Mouse (Mus musculus): ENCODE measurements around the gene Nmi. TPM values are rescaled to one million over a fixed set of nuclear protein-coding genes. Genes with fewer than 3 reads are reported as not detected.

Gene Nmi
- polyA plus RNA-seq, 1 experiment from 2014 or later: 16.4 TPM

DNA sequence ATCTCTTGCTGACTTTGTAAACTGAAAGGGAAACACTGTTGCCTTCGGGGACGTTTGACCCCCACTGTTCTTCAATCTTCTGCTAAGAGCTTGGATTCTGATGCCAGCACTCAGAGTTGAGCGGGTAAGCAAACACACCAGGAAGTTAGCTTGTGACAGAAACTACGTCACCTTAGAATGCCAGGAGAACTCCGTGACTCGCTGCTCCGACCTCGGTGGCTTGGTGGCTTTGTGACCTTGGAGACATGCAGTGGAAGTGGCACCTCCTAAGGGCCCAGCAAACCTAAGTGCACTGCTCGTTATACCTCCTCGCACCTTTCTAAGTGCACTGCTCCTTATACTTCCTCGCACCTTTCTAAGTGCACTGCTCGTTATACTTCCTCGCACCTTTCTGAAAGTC, 9.0 kb upstream of the Nmi start:
- Histone ChIP-seq H3K9me3 (replicated peaks) (0 out of 2 replicates have a peak, but pooled peaks cover 3% of the 10 kb centered on the region), H3K36me3 (no peaks in the 10 kb centered on the region), H3K4me1 (peaks cover 11% of the 10 kb centered on the region), H3K27me3 (no peaks in the 10 kb centered on the region), H3K9ac (no peak overlapping the region), H3K27ac (peak overlapping the region; percentile 64), H3K4me3 (replicated peaks) (no peak overlapping the region), H3K4me2 (peak overlapping the region; percentile 38)
- 47% methylated on average over 13 of the region's 13 CpGs for WGBS
- ATAC-seq (replicated peaks; ENCODE audit: low FRiP score): no peak; the same call in 1 of the 2 replicates

DNA sequence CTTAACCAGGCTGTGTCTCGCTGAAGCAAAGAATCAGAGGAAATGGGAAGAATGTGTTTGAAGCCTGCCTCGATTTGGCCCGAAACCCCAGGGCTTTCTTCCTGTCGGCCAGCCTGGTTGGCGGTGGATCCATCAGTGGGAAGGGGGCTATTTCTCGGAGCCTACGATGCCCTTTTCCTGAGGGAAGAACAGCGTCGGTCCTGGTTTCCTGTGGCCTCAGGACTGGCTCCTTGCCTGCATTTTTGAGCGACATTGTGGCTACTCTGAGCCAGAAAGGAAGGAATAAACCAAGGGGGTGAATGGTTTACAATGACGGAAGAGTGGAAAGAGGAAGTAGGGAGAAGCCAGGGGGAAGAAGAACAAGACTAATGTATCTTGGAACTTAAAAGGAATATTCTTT, 8.3 kb upstream of the Nmi start:
- 0 out of 2 replicates have a peak, but pooled peaks cover 3% of the 10 kb centered on the region for H3K9me3 ChIP-seq (replicated peaks)
- no peaks in the 10 kb centered on the region for H3K36me3 ChIP-seq
- H3K27me3 ChIP-seq: no peaks in the 10 kb centered on the region
- peak overlapping the region; percentile 64 for H3K27ac ChIP-seq
- peaks cover 11% of the 10 kb centered on the region for H3K4me1 ChIP-seq
- WGBS: 44% methylated on average over 11 of the region's 11 CpGs
- ATAC-seq (replicated peaks; ENCODE audit: low FRiP score): 0 out of 2 replicates have a peak, but pooled peaks have one; percentile 43
- H3K4me3 ChIP-seq (replicated peaks): no peak overlapping the region
- no peak overlapping the region for H3K9ac ChIP-seq
- H3K4me2 ChIP-seq: peak overlapping the region; percentile 38

DNA sequence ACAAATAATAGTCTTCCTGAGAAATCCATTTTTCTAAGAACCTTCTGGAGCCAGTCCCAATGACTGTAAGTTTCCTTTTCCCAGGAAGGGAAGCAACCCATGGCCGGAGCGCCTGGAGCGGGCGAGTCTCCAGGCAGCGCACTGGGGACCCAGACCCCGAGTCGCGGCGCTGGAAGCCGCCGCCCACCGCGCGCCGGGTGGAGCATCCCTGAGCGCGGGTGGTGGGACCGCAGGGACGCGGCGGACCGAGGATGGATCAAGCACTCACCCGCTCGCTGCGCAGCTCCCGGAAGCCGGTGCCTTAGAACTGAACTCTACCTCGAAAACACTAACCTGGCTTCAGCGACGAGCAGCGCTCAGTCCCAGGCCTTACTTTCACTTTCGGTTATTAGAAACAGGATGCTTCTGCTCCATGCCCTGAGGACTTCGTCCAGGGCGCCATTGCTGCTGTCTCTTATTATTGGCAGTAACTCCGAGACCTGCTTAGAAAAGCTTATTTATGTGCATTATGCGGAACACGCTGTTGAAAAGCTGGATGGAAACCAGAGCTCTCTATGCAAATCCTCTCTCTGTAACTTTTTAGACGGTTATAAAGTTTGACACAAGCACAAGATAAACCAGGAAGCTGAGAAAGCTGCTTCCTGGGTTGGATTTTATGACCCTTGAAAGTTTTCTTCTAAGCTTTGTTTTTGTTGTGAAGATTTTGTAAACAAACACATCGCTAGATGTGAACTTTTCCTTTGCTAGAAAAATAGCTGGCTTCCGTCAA, 469 bp downstream of the Nmi start:
- ATAC-seq (replicated peaks; ENCODE audit: low FRiP score): peak; percentile 91
- Histone ChIP-seq H3K36me3 (no peaks in the 10 kb centered on the region), H3K4me3 (replicated peaks) (peak overlapping the region; percentile 75), H3K27me3 (no peaks in the 10 kb centered on the region), H3K4me1 (peaks cover 9% of the 10 kb centered on the region), H3K27ac (peak overlapping the region; percentile 90), H3K4me2 (peak overlapping the region; percentile 70), H3K9ac (peak overlapping the region; percentile 67), H3K9me3 (replicated peaks) (0 out of 2 replicates have a peak, but pooled peaks cover under 1% of the 10 kb centered on the region)
- WGBS: 1% methylated on average over 40 of the region's 40 CpGs

DNA sequence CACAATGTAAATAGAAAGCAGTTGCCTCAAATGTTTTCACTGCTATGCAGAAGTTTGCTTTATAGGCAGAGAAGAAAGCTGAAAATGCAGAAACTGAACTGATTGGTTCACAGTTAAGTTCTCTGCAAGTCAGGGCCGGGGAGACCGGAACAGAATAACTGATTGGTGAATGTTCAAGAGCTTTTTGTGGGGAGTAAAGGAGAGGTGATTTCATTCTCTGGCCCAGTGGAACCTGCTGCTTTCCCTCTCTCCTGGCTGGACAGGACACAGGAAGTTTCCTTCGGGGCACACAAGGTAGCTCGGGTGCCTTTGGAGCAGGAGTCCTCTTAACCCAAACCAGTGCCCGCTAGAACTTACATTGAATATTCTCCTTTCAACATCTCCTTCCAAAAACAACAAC, 1.2 kb downstream of the Nmi start:
- peak; percentile 62 for ATAC-seq (replicated peaks; ENCODE audit: low FRiP score)
- peak overlapping the region; percentile 70 for H3K4me2 ChIP-seq
- H3K27ac ChIP-seq: peak overlapping the region; percentile 90
- H3K4me3 ChIP-seq (replicated peaks): peak overlapping the region; percentile 75
- H3K9me3 ChIP-seq (replicated peaks): no peaks in the 10 kb centered on the region
- H3K4me1 ChIP-seq: peaks cover 9% of the 10 kb centered on the region
- H3K9ac ChIP-seq: no peak overlapping the region
- WGBS: 57% methylated on average over 5 of the region's 5 CpGs
- H3K36me3 ChIP-seq: no peaks in the 10 kb centered on the region
- no peaks in the 10 kb centered on the region for H3K27me3 ChIP-seq

DNA sequence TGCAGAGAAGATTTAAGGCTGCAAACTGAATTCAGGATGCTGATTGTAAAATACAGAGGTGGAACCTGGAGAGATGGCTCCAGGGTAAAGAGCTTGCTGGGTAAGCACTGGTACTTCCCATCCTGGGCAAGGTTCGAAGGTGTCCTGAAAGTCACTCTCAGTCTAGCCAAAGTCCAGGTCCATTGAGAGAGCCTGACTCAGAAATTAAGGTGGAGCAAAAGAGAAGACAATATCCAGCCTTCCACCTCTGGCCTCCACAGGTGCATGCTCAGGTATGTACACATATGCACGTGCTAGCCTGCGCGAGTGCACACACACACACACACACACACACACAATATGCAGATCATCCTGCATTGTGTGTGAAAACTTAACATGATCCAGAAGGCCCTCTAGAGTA, 2.4 kb downstream of the Nmi start:
- Histone ChIP-seq H3K4me3 (replicated peaks) (no peak overlapping the region), H3K36me3 (no peaks in the 10 kb centered on the region), H3K4me2 (no peak overlapping the region), H3K4me1 (peaks cover 9% of the 10 kb centered on the region), H3K27me3 (no peaks in the 10 kb centered on the region), H3K9ac (no peak overlapping the region), H3K27ac (no peak overlapping the region), H3K9me3 (replicated peaks) (no peaks in the 10 kb centered on the region)
- no peak for ATAC-seq (replicated peaks; ENCODE audit: low FRiP score)
- WGBS: 93% methylated on average over 4 of the region's 4 CpGs

DNA sequence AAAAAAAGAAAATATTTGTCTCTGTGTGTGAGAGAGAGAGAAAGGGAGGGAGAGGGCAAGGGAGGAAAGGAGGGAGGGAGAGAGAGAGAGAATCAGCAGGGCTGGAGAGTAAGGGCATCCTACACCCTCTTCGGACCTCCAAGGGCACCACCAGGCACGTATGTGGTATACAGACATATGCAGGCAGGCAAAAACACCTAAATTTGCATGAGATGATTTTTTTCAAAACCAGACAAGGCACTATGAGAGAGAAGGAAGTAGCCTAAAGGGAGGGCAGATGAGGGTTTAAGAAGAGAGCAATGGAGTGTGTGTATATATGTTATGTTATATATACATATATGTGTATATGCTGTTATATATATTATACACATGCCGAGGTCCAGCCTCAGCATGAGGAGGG, 6.0 kb downstream of the Nmi start:
- peaks cover 4% of the 10 kb centered on the region; the same call in 1 of the 2 replicates for H3K4me1 ChIP-seq
- no peaks in the 10 kb centered on the region for H3K9me3 ChIP-seq (replicated peaks)
- H3K9ac ChIP-seq: no peak overlapping the region
- no peaks in the 10 kb centered on the region for H3K36me3 ChIP-seq
- ATAC-seq (replicated peaks; ENCODE audit: low FRiP score): no peak
- H3K27ac ChIP-seq: no peak overlapping the region
- no peaks in the 10 kb centered on the region for H3K27me3 ChIP-seq
- WGBS: 81% methylated on average over 3 of the region's 3 CpGs
- H3K4me2 ChIP-seq: no peak overlapping the region
- no peak overlapping the region for H3K4me3 ChIP-seq (replicated peaks)

DNA sequence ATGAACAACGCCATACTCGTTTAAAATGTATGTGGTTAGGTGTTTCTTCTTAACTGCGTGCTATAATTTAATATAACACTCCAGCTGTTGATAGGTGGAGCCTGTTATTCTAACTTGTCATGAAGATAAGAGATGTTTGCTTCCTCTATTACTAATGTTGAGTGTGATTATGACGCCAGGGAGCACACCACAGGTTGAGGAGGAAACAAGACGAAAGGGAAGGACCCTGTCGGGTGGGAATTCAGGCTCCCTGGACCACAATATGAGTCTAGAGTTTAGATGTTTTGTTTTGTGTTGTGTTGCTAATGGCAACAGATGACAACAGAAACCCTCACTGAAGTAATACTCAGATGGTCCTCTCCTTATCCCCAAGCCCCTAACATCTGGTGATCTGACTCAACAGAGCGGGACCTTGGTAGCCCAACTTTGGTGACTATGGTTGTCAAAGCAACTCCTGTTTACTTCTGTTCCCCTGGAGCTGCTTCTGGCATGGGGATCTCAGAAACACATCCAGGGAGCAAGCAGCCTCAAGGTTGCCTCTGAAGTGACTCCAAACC, 19.6 kb downstream of the Nmi start:
- WGBS: 80% methylated on average over 7 of the region's 7 CpGs
- no peaks in the 10 kb centered on the region for H3K27me3 ChIP-seq
- H3K9ac ChIP-seq: no peak overlapping the region
- H3K9me3 ChIP-seq (replicated peaks): no peaks in the 10 kb centered on the region
- no peak overlapping the region for H3K27ac ChIP-seq
- H3K4me2 ChIP-seq: no peak overlapping the region
- H3K36me3 ChIP-seq: no peaks in the 10 kb centered on the region
- no peaks in the 10 kb centered on the region for H3K4me1 ChIP-seq
- no peak overlapping the region for H3K4me3 ChIP-seq (replicated peaks)
- no peak for ATAC-seq (replicated peaks; ENCODE audit: low FRiP score)

DNA sequence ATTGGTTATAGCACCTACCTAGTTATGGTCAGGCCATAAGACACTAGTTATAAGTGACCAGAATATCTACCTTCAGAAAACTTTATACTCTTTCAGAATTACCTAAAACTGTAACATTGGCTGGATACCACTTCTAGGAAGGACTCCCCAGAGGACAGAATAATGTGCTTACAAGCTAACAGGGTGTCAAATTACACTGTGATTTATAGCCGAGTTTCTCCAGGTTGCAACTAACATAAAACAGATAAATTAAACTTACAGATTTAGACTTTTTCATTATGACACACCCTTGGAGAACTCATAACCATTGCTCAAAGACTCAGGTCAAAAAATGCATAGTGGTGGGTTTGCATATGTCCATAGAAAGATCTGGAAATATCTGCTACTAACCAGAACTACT, 22.4 kb downstream of the Nmi start:
- Histone ChIP-seq H3K27ac (no peak overlapping the region), H3K36me3 (no peaks in the 10 kb centered on the region), H3K9me3 (replicated peaks) (no peaks in the 10 kb centered on the region), H3K4me3 (replicated peaks) (no peak overlapping the region), H3K27me3 (no peaks in the 10 kb centered on the region), H3K4me1 (no peaks in the 10 kb centered on the region), H3K4me2 (no peak overlapping the region), H3K9ac (no peak overlapping the region)
- 38% methylated on average over 1 of the region's 1 CpGs for WGBS
- ATAC-seq (replicated peaks; ENCODE audit: low FRiP score): no peak

DNA sequence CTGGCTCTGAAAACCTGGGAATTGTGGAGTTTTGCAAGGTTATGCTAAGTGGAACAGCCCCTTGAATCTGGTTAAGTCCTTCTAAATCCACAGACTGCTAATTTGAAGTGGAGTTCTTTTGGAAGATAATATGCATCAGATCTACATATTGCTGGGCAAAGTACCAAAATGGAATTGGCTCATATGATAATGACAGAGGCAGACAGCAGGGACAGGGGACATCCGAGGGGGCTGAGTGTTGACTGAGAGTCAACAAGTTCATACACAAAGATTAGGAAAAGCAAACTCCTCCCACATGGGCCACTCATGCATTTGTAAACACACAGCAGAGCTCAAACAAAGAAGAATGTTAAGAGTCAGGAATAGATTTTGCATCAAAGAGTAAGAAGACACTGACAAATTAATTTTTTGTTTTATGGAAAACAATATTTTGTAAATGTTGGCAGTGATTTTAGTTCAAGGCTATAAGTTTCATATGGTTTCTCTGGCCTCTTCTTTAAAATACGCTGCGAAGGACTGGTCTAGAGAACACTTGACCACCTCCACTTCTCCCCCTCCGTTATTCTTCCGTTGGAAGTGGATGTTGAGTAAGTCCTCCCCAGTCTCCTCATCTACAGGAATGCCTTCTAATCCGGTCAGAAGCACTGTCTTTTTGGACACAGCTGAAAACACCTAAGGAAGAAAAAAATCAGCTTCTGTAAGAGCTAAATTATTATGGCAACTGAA, 25.0 kb downstream of the Nmi start:
- no peaks in the 10 kb centered on the region for H3K27me3 ChIP-seq
- ATAC-seq (replicated peaks; ENCODE audit: low FRiP score): no peak
- no peaks in the 10 kb centered on the region for H3K9me3 ChIP-seq (replicated peaks)
- 86% methylated on average over 6 of the region's 6 CpGs for WGBS
- no peak overlapping the region for H3K27ac ChIP-seq
- no peak overlapping the region for H3K4me2 ChIP-seq
- H3K9ac ChIP-seq: no peak overlapping the region
- H3K4me3 ChIP-seq (replicated peaks): no peak overlapping the region
- no peaks in the 10 kb centered on the region for H3K36me3 ChIP-seq
- no peaks in the 10 kb centered on the region for H3K4me1 ChIP-seq

DNA sequence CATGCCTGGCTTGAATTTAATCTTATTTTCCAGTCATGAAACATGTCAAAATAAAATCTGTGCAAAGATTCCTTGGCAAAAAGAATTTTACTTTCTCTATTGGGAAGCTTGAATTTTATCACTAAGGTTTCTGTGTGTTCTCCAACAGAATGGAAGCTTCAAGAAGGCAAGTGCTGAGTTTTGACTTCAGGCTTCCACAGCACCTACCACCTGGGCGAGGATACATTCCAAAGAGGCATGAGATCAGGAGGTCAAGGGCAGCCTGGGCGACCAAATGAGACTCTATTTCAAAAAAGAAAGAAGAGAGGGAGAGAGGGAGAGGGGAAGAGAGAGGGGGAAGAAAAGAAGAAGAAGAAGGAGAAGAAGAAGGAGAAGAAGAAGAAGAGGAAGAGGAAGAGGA, 27.5 kb downstream of the Nmi start:
- H3K27me3 ChIP-seq: no peaks in the 10 kb centered on the region
- no peaks in the 10 kb centered on the region for H3K36me3 ChIP-seq
- no peak overlapping the region for H3K4me3 ChIP-seq (replicated peaks)
- H3K27ac ChIP-seq: no peak overlapping the region
- no peak for ATAC-seq (replicated peaks; ENCODE audit: low FRiP score)
- no peak overlapping the region for H3K9ac ChIP-seq
- no peaks in the 10 kb centered on the region for H3K9me3 ChIP-seq (replicated peaks)
- WGBS: 63% methylated on average over 2 of the region's 2 CpGs
- no peaks in the 10 kb centered on the region for H3K4me1 ChIP-seq
- no peak overlapping the region for H3K4me2 ChIP-seq

DNA sequence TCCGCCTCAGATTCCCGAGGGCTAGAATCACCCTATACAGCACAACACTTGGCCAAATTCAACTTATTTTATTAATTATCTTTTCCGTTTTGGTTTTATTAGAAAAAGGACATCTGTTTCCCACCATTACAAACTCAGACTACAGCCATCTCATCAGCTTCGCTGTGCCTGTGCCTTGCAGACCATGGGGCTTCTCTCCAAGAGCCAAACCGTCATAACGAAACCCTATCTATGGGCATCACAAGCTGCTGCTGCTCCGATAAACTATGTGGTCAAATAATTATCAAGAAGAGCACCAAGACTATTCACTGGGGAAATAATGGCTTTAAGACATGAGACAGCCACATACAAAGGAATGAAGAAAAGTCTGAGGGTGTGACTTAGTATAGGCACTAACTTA, 31.5 kb downstream of the Nmi start:
- 88% methylated on average over 7 of the region's 7 CpGs for WGBS
- no peaks in the 10 kb centered on the region for H3K27me3 ChIP-seq
- H3K4me3 ChIP-seq (replicated peaks): no peak overlapping the region
- no peaks in the 10 kb centered on the region for H3K4me1 ChIP-seq
- H3K9ac ChIP-seq: no peak overlapping the region
- H3K9me3 ChIP-seq (replicated peaks): no peaks in the 10 kb centered on the region
- H3K4me2 ChIP-seq: no peak overlapping the region
- no peak overlapping the region for H3K27ac ChIP-seq
- H3K36me3 ChIP-seq: no peaks in the 10 kb centered on the region
- ATAC-seq (replicated peaks; ENCODE audit: low FRiP score): no peak

DNA sequence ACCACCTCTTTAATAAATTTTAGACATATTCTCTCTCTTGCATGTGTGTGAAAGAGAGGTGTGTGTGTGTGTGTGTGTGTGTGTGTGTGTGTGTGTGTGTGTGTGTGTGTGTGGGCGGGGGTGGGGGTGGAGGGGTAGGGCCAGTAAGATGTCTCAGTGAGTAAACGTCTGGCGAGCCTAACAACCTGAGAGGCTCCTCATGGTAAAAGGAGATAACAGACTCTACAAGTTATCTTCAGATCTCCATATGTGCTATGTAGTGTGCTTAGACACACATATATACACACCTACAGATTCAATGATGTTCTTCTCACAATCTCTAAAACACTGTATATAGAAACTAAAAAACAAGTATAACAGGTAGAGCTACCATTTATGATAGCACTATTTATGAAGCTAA, 34.5 kb downstream of the Nmi start:
- 67% methylated on average over 2 of the region's 3 CpGs for WGBS
- no peak overlapping the region for H3K27ac ChIP-seq
- ATAC-seq (replicated peaks; ENCODE audit: low FRiP score): no peak
- no peaks in the 10 kb centered on the region for H3K27me3 ChIP-seq
- no peak overlapping the region for H3K4me2 ChIP-seq
- H3K4me1 ChIP-seq: peaks cover 15% of the 10 kb centered on the region
- no peak overlapping the region for H3K9ac ChIP-seq
- H3K9me3 ChIP-seq (replicated peaks): no peaks in the 10 kb centered on the region
- H3K36me3 ChIP-seq: no peaks in the 10 kb centered on the region
- no peak overlapping the region for H3K4me3 ChIP-seq (replicated peaks)
